Mouse (Mus musculus) kidney, adult 2 months (tissue): ENCODE measurements around the gene Trim17. TPM values are rescaled to one million over a fixed set of nuclear protein-coding genes. Genes with fewer than 3 reads are reported as not detected.

Experiments
- DNase-seq: peaks from one replicate; pipeline ENCODE4 v3.0.0; 2021
- H3K27ac ChIP-seq: fragments of 200-500 bp; 2 replicates; pipeline ENCODE4 v1.5.1; 2012; ENCODE audit warnings: low read depth, low read length, control low read depth, inconsistent platforms; ENCODE audit not compliant: insufficient read depth
- H3K27me3 ChIP-seq: fragments of 200-500 bp; replicated peaks from 2 replicates; pipeline ENCODE4 v1.6.1; 2012; ENCODE audit warnings: mild to moderate bottlenecking, moderate library complexity, low read length, inconsistent platforms; ENCODE audit not compliant: control insufficient read depth, insufficient read depth
- H3K36me3 ChIP-seq: fragments of 200-500 bp; 2 replicates; pipeline ENCODE4 v1.6.1; 2012; ENCODE audit warnings: mild to moderate bottlenecking, moderate library complexity, low read length, inconsistent platforms; ENCODE audit not compliant: control insufficient read depth, insufficient read depth
- H3K4me1 ChIP-seq: fragments of 200-500 bp; 2 replicates; pipeline ENCODE4 v1.6.1; 2011; ENCODE audit warnings: low read length; ENCODE audit not compliant: control insufficient read depth, insufficient read depth
- H3K4me3 ChIP-seq: fragments of 200-500 bp; 2 replicates; pipeline ENCODE4 v1.5.1; 2011; ENCODE audit warnings: mild to moderate bottlenecking, low read depth, low read length, control low read depth; ENCODE audit not compliant: insufficient read depth
- CTCF ChIP-seq: fragments of 200-500 bp; conservative IDR thresholded peaks from 2 replicates; pipeline ENCODE4 v1.5.1; 2011; ENCODE audit warnings: low read depth, mild to moderate bottlenecking, control low read depth, low read length, moderate library complexity, mixed read lengths; ENCODE audit not compliant: insufficient read depth, insufficient read length
- POLR2A ChIP-seq: fragments of 200-500 bp; IDR thresholded peaks from one replicate; pipeline ENCODE4 v1.6.1; 2011; ENCODE audit warnings: low read depth, low read length, control low read depth
- WGBS: fragments of 180-500 bp; shearing (Covaris S2); methylation state at CpG from one replicate; pipeline ENCODE4 v1.1.7; 2018; 5-methylcytosine and 5-hydroxymethylcytosine counted together
- polyA plus RNA-seq: library from polyadenylated mRNA; depleted of rRNA; stranded (reverse); fragments of >200 nt; gene quantifications from 2 replicates; pipeline ENCODE4 v1.2.3, GENCODE M21; 2012

Gene Trim17
- polyA plus RNA-seq, 1 experiment, result 0.34 TPM

DNA sequence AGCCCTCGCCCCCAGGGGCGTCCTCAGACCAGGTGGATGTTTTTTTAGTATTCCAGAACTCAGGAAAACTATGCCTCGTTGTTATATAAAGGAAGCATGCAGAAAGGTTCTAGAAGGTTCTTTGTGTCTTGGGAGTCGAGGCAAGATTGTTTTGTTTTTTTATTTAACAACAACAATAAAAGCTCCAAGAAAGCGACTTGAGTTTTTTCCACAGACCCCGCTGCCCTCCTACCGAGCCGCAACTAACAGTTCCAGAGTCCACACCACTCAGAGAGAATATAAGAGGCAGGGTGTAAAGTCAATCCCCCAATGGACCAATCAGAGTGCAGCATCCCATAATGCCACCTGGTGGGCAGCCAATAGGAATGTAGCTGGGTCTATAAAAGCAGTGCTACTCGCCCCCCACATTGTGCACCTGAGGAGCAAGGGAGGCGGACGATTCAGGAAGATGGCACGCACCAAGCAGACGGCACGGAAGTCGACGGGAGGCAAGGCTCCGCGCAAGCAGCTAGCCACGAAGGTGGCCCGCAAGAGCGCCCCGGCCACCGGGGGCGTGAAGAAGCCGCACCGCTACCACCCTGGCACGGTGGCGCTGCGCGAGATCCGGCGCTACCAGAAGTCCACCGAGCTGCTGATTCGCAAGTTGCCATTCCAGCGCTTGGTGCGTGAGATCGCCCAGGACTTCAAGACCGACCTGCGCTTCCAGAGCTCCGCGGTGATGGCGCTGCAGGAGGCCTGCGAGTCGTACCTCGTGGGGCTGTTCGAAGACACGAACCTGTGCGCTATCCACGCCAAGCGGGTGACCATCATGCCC is 7.1 kb downstream of the Trim17 start:
- TF ChIP-seq CTCF (no peak), POLR2A (no peak)
- 66% methylated on average over 50 of the region's 50 CpGs for WGBS

GRCm38 (mm10) chr11:58963543-58963942 is 9.1 kb downstream of the Trim17 start:
- DNase-seq, result peak; percentile 82
- Histone ChIP-seq H3K4me1 (peaks cover 3% of the 10 kb centered on the region; the same call in 1 of the 2 replicates), H3K27me3 (no peaks in the 10 kb centered on the region), H3K36me3 (no peaks in the 10 kb centered on the region), H3K4me3 (no peak overlapping the region), H3K27ac (no peak overlapping the region)
- TF ChIP-seq POLR2A (no peak), CTCF (no peak)
- 35% methylated on average over 17 of the region's 17 CpGs for WGBS

More for the DNA sequence above, 7.1 kb downstream of the Trim17 start:
- H3K36me3 ChIP-seq, result no peaks in the 10 kb centered on the region
- H3K27me3 ChIP-seq, result no peaks in the 10 kb centered on the region
- no peak for DNase-seq
- H3K4me1 ChIP-seq, result 0 out of 2 replicates have a peak, but pooled peaks cover 2% of the 10 kb centered on the region
- no peak overlapping the region for H3K4me3 ChIP-seq
- H3K27ac ChIP-seq, result no peak overlapping the region

DNA sequence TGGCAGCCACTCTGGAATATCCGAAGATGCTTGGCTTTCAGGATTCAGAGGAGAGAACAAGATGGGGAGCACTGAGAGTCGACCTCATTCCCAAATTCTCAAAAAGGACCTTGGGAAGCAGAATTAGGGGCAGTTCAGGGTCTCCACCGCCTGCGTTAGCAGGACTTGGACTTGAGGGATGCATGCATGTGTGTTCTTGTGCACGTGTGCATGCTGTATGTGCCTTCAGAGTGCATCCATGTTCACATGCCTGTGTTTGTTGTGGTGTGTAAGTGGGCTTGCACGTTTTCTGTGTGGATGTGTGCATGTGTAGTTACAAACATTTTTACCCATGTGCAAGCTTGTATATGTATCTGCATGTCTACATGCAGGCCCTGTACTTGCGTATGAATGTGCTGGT is 9.7 kb downstream of the Trim17 start:
- Histone ChIP-seq H3K4me1 (peaks cover 10% of the 10 kb centered on the region; the same call in 1 of the 2 replicates), H3K36me3 (no peaks in the 10 kb centered on the region), H3K4me3 (no peak overlapping the region), H3K27me3 (no peaks in the 10 kb centered on the region), H3K27ac (no peak overlapping the region)
- WGBS, result 87% methylated on average over 7 of the region's 7 CpGs
- no peak for TF ChIP-seq POLR2A
- no peak for TF ChIP-seq CTCF
- no peak for DNase-seq

GRCm38 (mm10) chr11:58965001-58965760 is 10.7 kb downstream of the Trim17 start:
- no peak for DNase-seq
- H3K4me3 ChIP-seq, result no peak overlapping the region

GRCm38 (mm10) chr11:58967346-58967745 is 12.9 kb downstream of the Trim17 start:
- no peaks in the 10 kb centered on the region for H3K36me3 ChIP-seq
- H3K4me1 ChIP-seq, result peaks cover 24% of the 10 kb centered on the region; the same call in 1 of the 2 replicates
- no peak overlapping the region for H3K27ac ChIP-seq
- TF ChIP-seq POLR2A (no peak), CTCF (peak; percentile 46)
- no peak overlapping the region for H3K4me3 ChIP-seq
- DNase-seq, result no peak
- H3K27me3 ChIP-seq, result no peaks in the 10 kb centered on the region
- 93% methylated on average over 1 of the region's 1 CpGs for WGBS

More at GRCm38 (mm10) chr11:58965001-58965760, 10.7 kb downstream of the Trim17 start:
- peaks cover 17% of the 10 kb centered on the region; the same call in 1 of the 2 replicates for H3K4me1 ChIP-seq
- no peak overlapping the region for H3K27ac ChIP-seq
- WGBS, result 54% methylated on average over 12 of the region's 12 CpGs
- H3K36me3 ChIP-seq, result no peaks in the 10 kb centered on the region
- H3K27me3 ChIP-seq, result no peaks in the 10 kb centered on the region
- TF ChIP-seq POLR2A (no peak), CTCF (no peak)

GRCm38 (mm10) chr11:58968551-58968950 is 14.1 kb downstream of the Trim17 start:
- DNase-seq, result no peak
- Histone ChIP-seq H3K36me3 (no peaks in the 10 kb centered on the region), H3K4me3 (no peak overlapping the region), H3K27ac (no peak overlapping the region), H3K4me1 (peaks cover 24% of the 10 kb centered on the region; the same call in 1 of the 2 replicates), H3K27me3 (no peaks in the 10 kb centered on the region)
- no peak for TF ChIP-seq CTCF
- no peak for TF ChIP-seq POLR2A
- 66% methylated on average over 7 of the region's 7 CpGs for WGBS

GRCm38 (mm10) chr11:58969027-58969426 is 14.5 kb downstream of the Trim17 start:
- TF ChIP-seq POLR2A (no peak), CTCF (no peak)
- Histone ChIP-seq H3K27ac (peak overlapping the region; percentile 52; the same call in 1 of the 2 replicates), H3K4me1 (peaks cover 24% of the 10 kb centered on the region; the same call in 1 of the 2 replicates), H3K27me3 (no peaks in the 10 kb centered on the region), H3K4me3 (no peak overlapping the region), H3K36me3 (no peaks in the 10 kb centered on the region)
- DNase-seq, result peak; percentile 62
- 45% methylated on average over 8 of the region's 8 CpGs for WGBS
